Mouse (Mus musculus) heart, postnatal 14 days (tissue): Measurements from ENCODE around the gene Rab11fip3. TPM values are rescaled to one million over a fixed set of nuclear protein-coding genes. Genes with fewer than 3 reads are reported as not detected.

Experiments
- DNase-seq, 2 experiments: peaks; one replicate each; pipeline ENCODE4 v3.0.0; 2021 to 2022
- intact Hi-C: fragments of 180-260 bp; cut with DNase I; formaldehyde crosslinking; loops from one replicate; pipeline ENCODE4 v1.15.1; 2025
- total RNA-seq, 2 experiments: library from RNA; stranded (reverse); gene quantifications; 2 replicates each; pipeline ENCODE4 v1.2.3; 2021

The Rab11fip3 gene
- total RNA-seq, 2 experiments from 2014 or later = 22.7 to 25.3 TPM

DNA sequence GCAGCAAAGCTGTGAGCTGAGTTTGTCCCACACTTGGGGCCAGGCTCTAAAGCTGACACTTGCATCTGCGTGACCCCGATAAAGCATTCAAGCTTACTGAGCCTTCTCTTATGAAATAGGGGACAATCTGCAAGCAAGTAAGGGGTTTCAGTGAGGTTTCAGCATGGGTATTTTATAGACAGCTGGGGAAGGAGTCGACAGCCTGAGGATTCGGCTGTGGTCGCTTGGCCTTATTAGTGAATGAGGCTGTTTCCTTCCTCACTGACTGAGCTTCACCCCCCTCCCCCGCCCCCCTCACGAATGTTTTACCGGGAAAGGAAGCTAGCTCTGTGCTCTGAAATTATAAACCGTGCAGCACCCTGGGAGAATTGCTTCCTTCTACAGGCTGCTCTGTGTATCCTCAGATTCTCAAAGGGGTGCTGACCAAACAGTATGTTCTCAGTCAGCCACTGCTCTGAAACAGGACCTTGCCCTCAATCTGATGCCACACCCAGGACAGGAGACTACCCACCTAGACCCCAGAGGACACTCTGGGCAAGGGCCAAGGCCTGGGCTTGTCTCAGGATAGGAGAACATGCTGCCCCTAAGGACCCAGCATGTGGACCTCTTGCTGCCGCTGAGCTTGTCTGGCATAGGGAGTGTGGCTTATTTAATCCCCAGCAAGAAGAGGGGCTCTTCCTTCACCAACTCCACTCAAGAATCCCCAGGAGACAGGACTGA is 63.5 kb downstream of the Rab11fip3 start:
- intact Hi-C loops = no loop called here
- no peak for DNase-seq

DNA sequence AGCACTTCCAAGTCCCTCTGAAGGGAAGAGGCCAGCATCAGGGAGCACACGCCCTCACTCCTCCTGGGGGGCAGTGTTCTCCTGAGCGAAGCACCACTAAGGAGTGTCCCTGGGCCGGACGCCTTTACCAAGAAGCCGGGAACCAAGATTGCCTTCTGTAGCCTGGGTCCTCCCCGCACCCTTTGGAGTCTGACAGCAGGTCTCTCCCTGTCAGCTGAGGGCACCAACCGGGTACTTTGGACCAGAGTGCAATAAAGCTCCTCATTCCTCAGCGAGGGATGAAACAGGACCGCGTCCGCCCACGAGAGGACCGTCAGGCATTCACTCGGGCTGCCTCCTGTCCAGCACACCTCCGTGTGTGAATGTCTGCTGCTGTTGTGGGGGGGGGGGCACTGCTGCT is 64.6 kb downstream of the Rab11fip3 start:
- intact Hi-C loops = no loop called here
- DNase-seq = no peak

DNA sequence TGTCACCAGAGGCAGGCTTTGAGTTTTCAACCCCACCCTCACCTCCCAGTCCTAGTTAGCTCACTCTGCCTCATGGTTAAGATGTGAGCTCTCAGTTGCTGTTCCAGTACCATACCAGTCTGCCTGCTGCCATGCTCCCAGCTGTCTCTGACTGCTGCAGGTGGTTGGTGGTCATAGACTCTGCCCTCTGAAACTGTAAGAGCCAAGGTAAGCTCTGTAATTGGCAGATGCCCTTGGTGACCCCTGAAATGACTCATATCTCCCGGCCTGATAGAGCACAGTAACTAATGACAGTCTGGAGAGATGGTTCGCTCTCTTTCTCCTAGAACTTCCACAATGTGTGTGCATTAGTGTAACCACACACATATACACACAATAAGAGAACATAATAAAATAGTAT is 65.5 kb downstream of the Rab11fip3 start:
- intact Hi-C loops = no loop called here
- DNase-seq = no peak

DNA sequence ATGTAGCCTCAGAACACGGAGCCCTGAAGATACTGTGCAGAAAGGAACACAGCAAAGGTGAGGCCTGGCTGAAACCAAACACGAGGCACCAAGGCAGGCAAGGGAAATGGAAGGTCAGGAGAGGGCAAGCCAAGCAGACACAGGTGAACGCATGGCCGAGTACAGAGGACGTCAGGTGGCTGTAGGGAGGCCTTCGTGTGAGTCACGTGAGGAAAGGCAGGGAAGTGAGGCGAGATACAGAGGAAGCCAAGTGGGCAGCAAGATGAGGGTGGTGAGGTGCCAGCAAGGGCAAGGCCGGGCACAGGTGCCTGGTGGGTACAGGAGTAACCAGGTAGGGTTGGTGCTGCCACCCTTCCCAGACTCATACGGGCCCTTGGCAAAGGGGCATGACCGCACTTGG is 70.9 kb downstream of the Rab11fip3 start:
- intact Hi-C loops = no loop called here
- no peak for DNase-seq

DNA sequence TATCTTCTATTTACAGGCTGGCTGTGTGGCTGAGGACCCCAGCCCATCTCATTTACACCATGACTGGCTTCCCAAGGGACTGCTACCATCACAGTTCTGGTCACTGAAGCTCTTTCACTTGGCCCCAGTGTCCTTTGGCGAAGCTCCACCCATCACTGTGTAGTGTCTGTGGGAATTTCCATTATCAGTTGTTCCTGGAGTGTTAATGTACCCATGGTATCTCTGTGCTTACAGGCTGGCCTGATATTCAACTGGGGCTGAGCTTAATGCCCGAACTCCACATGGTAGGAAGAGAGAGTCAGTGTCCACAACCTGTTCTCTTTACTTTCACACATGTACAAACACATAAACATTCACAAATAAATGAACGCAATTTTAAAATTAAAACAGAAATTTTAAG is 75.9 kb downstream of the Rab11fip3 start:
- intact Hi-C loops = no loop called here
- no peak for DNase-seq

DNA sequence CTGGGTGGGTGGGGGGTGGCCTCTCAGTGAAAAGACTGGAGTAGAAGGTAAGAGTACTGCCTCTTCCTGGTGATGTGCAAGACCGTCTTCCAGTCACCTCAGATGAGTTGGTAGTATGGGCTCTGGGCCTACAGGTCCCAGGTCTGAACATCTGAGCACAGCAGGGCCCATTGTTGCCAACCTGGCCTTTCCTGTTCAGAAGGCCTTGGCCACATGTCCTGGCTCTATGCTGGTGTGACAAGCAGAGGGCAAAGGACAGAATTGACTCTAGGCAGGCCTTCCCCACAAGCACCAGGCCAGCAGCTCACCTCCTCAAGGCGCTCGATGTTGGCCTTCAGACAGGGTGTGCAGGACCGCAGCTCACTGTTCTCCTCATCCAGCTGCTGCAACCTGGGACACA is 77.1 kb downstream of the Rab11fip3 start:
- intact Hi-C loops = no loop called here

DNA sequence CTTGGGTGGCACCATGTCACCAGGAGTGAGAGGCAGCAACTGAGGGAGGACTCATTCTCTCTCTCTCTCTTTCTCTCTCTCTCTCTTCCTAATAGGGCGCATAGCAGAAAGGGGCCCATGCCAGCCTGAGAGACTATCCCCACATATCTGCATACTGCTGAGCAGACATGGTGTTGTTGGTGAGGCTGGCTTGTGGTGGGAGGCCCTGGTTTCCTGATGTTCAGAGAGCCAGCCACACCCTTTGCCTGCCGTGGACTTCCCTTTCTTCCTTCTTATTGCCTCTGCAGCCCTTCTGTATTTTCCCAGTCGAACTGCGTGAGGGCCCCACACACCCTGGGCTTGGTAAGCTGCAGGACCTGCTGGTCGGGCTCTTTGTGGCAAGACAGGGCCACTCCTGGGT is 79.0 kb downstream of the Rab11fip3 start:
- intact Hi-C loops = no loop called here
- no peak for DNase-seq

More for the DNA sequence above, 77.1 kb downstream of the Rab11fip3 start:
- no peak for DNase-seq

DNA sequence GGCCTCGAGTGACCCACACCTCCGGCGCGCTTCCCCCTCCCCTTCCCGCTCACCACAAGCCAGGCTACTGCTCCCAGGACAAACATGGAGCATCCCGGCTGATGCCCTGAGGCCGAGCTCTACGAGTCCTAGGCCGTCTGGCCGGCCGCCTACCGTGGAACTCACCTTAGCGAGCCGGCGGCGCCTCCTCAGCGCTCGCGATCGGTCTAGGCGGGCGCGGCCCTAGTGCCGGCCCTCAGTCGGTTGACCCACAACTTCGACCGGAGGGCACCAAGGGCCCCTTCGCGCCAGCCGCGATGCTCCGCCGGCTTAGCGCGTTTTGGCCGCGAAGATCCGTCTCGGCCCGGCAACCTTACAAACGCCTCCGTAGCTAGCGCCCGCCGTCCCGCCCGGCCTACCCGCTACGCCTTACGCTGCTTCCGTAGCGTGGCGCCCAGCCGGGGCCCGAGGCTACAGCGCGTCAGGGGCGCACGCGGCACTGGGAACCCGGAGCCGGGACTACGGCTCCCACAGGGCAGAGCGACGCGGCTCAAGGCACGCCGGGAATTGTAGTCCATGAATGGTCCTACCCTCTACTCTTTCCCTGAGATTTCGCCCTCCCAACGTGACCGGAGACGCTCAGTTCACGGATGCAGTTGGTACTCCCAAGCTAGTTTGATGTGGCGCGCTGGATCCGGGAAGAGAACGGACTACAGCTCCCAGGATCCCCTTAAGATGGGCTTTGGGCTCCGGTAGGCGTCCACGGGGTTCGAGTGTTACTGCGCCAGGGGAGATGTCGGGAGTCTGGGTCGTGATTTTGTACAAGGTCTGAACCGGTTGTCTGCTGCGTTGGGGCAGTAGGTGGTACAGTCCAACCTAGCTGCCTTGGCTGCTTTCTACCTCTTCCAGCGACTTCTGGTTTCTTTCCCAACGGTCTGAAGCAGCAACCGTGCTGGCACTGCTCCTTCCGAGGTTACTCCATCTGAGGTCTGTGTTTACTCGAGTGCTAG is 83.8 kb downstream of the Rab11fip3 start, which contains the start of gene Capn15:
TSS of gene Capn15 (minus strand) at position 491 of the 989 bp plus-strand sequence.
- intact Hi-C loops = loop anchor here (2.0 to 5.0 kb wide), 2 partner anchors 45 to 93 kb away; no protein-coding TSS in a partner anchor
- peak; percentile 94 to 95 for DNase-seq

DNA sequence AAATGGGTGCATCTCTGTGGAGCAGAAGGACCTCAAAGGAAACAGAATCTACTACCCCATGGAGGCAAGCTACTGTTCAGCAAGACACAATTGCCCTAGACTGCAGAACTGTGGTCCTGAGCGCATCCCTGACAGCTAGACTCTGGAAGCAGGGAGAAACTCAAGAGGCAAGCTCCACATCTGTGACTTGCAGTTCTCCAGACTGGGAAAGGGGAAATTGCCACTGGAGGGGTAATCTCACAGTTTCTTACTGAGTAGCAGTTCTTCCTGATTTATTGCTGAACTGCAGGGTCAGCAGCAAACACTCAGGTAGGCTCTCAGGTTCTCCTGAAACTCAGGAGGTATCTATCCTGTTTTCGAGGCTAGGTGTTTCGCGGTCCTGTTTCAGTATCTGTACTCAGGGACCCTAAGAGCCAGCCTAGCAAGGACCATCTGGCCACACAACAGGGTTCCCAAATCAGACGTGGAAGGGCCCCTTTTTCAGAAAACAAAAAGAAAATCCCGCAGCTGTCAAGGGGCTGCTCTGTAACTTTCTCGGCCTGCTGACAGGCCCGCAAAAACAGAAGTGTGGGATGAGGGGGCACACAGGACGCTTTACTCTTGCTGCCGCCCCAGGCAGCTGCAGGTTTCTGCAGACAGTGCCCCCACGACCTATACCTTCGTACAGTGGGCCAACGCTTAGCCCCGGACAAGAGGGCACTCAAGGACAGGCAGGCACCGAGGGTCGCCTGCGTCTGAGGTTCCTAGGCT is 84.6 kb downstream of the Rab11fip3 start:
- intact Hi-C loops = loop anchor here (2.0 to 5.0 kb wide), 2 partner anchors 44 to 92 kb away; no protein-coding TSS in a partner anchor
- DNase-seq = no peak

DNA sequence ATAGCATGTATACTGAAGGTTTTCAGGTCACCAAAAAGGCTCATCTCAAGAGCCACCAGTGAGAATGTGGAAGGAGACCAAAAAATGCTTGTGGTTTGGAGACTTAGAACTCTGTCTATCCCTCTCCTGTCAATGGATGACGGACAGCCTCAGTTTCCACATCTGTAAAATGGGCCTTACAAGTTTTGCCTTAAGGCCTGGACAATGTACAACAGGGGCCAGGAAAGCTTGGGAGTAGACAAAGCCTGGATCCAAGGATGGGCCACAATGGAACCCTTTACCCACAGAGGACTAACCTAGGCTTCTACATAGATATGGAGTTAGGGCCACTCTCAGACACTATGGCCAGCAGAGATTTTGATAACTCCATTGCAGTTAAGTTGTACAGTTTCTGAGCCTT is 85.3 kb downstream of the Rab11fip3 start:
- intact Hi-C loops = loop anchor here (2.0 kb wide), 1 partner anchor 43 kb away; no protein-coding TSS in a partner anchor
- DNase-seq = no peak

DNA sequence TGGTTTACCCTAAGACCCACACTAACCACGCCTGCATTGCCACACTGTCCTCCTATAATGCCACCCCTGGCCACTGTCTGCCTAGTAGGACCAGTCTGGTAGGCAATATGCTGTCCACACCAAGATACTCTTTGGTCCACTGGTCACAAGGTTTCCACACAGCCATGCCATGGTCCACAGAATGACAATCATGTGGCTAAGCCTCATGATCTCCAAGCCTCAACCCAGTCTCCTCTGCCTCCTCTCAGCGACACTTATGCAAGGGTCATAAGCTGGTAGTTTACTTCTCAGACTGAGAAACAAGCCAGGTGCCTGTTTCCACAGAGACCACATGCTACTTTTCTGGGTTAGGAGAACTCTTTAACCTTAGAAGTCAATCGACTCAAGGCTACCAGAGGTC is 86.4 kb downstream of the Rab11fip3 start:
- DNase-seq = no peak
- intact Hi-C loops = no loop called here

DNA sequence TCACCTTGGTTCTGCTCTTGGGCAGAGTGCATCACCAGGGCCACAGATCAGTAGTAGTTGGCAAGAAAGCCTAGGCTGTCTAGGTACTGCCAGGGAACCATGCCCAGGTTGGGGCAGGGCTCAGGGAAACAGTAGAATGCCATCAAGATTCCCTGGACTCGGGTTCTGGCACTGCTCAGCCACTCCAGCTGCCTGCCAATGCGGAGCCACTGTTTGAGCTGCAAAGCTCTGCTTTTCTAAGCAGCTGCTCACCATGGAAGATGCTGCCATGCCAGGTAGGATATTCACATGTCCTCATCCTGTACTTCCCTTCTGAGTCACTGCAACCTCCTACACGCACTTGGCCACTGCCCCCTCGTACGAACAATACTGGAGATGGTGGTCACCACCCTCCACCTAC is 88.5 kb downstream of the Rab11fip3 start:
- peak; percentile 53 to 66 for DNase-seq
- intact Hi-C loops = no loop called here

DNA sequence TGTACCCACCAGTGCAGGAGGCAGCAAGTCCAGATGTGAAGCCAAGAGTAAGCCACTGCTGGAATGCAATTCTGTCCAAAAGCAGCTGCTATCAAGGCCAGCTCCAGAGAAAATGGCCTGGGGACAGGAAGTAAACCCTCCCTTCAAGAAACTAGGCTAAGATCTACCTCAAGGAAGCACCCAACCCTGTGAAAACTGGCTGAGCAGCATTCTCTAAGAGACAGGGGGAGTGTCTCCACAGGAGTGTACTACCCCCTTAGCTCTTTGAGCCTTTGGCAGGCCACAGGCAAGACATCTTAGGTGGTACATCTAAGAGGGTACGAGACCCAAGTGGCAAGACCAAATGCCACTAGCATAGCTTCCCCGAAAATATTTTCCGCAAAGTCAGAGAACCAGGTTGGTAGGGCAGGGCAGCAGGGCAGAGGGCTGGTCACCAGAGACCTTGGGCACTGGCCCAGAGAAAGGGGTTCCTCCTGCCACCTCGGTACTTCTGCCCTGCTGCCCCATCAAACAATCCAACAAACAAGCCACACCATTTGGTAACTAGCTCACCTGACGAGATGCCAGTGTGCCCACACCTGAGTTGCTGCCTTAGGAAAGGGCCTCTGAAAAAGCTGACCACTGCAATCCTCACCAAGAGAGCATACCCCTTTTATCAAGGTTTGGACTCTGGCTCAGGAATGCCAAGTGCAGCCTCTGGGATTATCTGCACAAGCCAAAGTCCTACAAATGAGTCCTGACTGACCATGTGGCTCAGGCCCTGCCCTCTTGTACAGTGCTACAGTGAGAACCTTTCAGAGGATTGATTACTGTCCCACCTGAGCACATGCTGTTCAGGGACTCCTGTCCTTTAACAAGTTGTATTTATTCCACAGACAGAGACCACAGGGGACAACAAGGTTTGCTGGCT is 89.3 kb downstream of the Rab11fip3 start:
- no peak for DNase-seq
- intact Hi-C loops = no loop called here

DNA sequence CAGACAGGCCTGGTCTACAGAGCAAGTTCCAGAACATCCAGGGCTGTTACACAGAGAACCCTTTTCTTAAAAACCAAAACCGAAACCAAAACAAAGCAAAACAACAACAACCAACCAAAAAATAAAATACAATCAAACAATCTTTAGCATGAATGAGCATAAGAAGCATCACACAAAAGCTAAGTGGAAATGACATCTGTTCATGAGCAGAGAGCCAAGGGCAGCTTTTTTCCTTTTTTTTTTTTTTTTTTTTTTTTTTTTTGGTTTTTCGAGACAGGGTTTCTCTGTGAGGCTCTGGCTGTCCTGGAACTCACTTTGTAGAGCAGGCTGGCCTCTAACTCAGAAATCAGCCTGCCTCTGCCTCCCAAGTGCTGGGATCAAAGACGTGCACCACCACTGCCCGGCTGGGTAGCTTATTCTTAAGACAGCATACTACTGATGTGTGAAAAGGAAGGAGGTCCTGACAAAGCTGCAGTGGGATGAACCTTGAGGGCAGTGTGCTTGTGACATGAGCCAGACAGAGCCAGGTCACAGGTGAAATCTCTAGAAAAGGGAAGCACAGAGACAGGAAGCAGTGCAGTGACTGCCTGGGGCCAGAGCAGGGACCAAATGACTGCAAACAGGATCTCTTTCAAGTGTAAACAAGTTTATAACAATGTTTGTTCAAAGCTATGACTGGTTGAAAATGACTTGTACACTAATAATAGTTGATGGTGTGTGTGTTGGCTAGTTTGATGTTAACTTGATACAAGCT is 98.2 kb downstream of the Rab11fip3 start:
- intact Hi-C loops = no loop called here

DNA sequence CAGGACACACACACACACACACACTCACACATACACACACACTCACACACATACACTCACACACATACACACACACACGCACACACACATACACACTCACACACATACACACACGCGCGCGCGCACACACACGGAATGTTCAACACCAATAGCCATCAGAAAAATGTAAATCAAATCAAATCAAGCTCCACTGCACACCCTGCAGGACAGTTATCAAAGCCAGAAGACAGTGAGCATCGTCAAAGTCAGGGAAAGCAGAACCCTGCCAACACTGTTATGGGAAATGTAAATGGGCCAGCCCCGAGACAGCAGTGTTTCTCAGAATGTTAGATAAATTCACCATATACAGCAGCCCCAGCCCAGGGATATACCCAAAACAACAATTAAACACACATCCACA is 98.9 kb downstream of the Rab11fip3 start:
- no peak for DNase-seq
- intact Hi-C loops = no loop called here

More for the DNA sequence above, 98.2 kb downstream of the Rab11fip3 start:
- DNase-seq = no peak

DNA sequence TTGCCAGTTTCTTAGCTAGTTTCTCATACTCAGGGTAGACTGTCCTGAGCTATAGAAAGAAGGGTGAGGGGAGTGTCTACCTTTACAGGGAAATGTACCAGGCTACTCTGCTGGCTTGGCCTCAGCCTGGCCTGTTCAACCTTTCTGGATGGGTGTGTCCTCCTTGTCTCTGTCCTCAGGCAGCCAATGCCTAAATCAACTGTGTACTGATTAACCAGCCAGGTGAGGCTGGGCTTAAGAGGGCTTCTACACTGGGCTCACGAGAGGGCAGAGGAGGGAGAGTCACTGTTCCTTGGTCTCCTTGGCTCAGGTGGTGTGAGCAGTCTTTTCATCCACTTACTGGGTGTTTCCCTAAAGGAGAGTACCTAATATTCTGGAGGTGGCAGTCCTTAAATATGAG is 101.2 kb downstream of the Rab11fip3 start:
- no peak for DNase-seq
- intact Hi-C loops = no loop called here

DNA sequence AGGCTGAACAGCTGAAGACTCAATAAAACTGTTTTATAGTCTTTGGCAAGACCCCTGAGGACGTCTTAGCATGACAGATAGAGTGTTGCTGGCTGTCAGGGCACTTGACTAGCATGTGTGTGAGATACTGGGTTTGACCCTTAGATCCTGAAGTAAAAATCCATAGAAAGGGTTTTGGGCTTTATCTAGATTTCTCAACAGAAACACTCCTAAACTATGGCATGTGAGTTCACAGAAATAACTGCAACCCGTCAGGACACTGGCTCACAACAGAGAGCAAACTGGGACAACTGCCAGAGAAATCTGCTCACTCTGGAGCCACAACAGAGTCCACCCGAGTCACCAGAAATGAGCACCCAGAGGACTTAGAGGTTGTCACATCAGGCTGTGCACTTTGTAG is 101.7 kb downstream of the Rab11fip3 start:
- intact Hi-C loops = no loop called here
- DNase-seq = peak in 1 of 2 experiments; percentile 49

DNA sequence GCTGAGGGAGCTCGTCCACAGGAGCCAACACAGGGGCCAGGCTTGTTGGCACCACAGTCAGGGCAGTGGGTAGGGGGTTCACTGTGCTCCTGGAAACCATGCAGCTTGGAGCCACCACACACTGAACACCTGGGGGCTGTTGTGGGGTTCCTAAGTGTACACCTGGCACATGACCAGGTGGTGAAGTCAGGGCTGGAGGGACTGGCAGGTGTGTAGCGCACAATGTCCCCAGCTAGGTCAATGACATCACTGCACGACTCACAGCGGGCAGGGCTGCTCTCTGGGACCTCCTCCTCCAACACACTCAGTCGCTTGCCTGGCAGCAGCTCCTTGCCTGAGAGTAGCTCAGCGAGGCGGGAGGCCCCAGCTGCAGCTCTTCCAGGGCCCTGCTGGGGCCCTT is 105.1 kb downstream of the Rab11fip3 start:
- no peak for DNase-seq
- intact Hi-C loops = no loop called here

DNA sequence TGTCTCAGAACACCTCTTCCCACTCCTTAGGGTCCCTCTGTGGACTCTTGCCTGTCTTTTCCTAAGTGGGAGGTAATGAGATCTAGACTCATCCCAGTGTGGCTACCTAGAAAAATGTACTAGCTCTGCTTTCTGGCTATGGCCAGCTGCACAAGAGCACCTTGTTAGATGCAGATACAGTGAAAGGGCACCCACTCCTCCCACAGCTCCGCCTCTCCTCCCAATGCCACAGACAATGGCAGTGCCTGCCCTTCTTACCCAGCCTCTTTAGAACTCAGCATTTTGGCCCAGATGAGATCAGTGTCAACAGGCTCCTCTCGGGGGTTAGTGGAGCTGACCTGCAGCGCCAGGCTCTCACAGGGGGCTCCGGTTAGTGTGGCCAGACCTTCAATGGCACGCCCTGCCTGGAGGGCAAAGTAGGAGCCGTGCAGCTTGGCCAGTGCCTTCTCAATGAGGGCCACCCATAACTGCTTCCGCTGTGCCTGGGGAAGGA is 106.9 kb downstream of the Rab11fip3 start:
- no peak for DNase-seq
- intact Hi-C loops = no loop called here
